Mouse (Mus musculus) E14TG2a.4 (cell line): ENCODE data around the gene Gm11172.

Experiments used
- H3K27me3 ChIP-seq: 2 replicates; pipeline ENCODE4 v1.6.1; 2014; ENCODE audit warnings: low read length, control low read depth; ENCODE audit not compliant: insufficient read depth
- H3K36me3 ChIP-seq: 2 replicates; pipeline ENCODE4 v1.6.1; 2014; ENCODE audit warnings: low read length, control low read depth; ENCODE audit not compliant: insufficient read depth
- H3K4me1 ChIP-seq: replicated peaks from 2 replicates; pipeline ENCODE4 v1.6.1; 2014; ENCODE audit warnings: low read depth, low read length, control low read depth
- H3K4me3 ChIP-seq: replicated peaks from 2 replicates; pipeline ENCODE4 v1.5.1; 2014; ENCODE audit warnings: mild to moderate bottlenecking, low read length
- H3K9me3 ChIP-seq: 2 replicates; pipeline ENCODE4 v1.6.1; 2014; ENCODE audit warnings: low read length, control low read depth
- CTCF ChIP-seq: conservative IDR thresholded peaks from 2 replicates; pipeline ENCODE4 v1.5.1; 2014; ENCODE audit warnings: low read length
- NANOG ChIP-seq: IDR thresholded peaks from 2 replicates; pipeline ENCODE4 v1.6.1; 2014; ENCODE audit warnings: borderline replicate concordance, low read length, mixed read lengths
- POU5F1 ChIP-seq: IDR thresholded peaks from 2 replicates; pipeline ENCODE4 v1.6.1; 2014; ENCODE audit warnings: low read length, borderline replicate concordance

The Gm11172 gene

GRCm38 (mm10) chr16:10818579-10819135 is 5.9 kb downstream of the Gm11172 start:
- no peak overlapping the region for H3K4me3 ChIP-seq
- TF ChIP-seq POU5F1 (no peak), CTCF (no peak), NANOG (no peak)
- peaks cover 22% of the 10 kb centered on the region for H3K4me1 ChIP-seq
- H3K9me3 ChIP-seq, result peaks cover 5% of the 10 kb centered on the region
- H3K36me3 ChIP-seq, result no peaks in the 10 kb centered on the region
- peaks cover 23% of the 10 kb centered on the region for H3K27me3 ChIP-seq

- TF ChIP-seq CTCF, result no peak
- TF ChIP-seq NANOG, result no peak
- no peak for TF ChIP-seq POU5F1
- Histone ChIP-seq H3K27me3 (peaks cover 23% of the 10 kb centered on the region), H3K4me3 (no peak overlapping the region), H3K36me3 (no peaks in the 10 kb centered on the region), H3K9me3 (peaks cover 5% of the 10 kb centered on the region), H3K4me1 (peaks cover 13% of the 10 kb centered on the region)
These were observed 7.3 kb downstream of the Gm11172 start for GRCm38 (mm10) chr16:10819966-10820365.

GRCm38 (mm10) chr16:10821387-10821786 is 8.7 kb downstream of the Gm11172 start:
- no peaks in the 10 kb centered on the region for H3K36me3 ChIP-seq
- H3K27me3 ChIP-seq, result peaks cover 20% of the 10 kb centered on the region
- peaks cover 8% of the 10 kb centered on the region; the same call in 1 of the 2 replicates for H3K4me1 ChIP-seq
- H3K9me3 ChIP-seq, result peaks cover 5% of the 10 kb centered on the region
- no peak overlapping the region for H3K4me3 ChIP-seq
- TF ChIP-seq NANOG (no peak), POU5F1 (no peak), CTCF (no peak)

- peaks cover 5% of the 10 kb centered on the region for H3K9me3 ChIP-seq
- TF ChIP-seq POU5F1 (no peak), NANOG (no peak), CTCF (no peak)
- peaks cover 16% of the 10 kb centered on the region; the same call in 1 of the 2 replicates for H3K27me3 ChIP-seq
- H3K36me3 ChIP-seq, result no peaks in the 10 kb centered on the region
- H3K4me3 ChIP-seq, result no peak overlapping the region
- H3K4me1 ChIP-seq, result no peaks in the 10 kb centered on the region
These were observed 11.8 kb downstream of the Gm11172 start for GRCm38 (mm10) chr16:10824536-10824935.

- no peaks in the 10 kb centered on the region for H3K36me3 ChIP-seq
- H3K4me1 ChIP-seq, result no peaks in the 10 kb centered on the region
- H3K4me3 ChIP-seq, result no peak overlapping the region
- peaks cover 12% of the 10 kb centered on the region; the same call in 1 of the 2 replicates for H3K27me3 ChIP-seq
- peaks cover 5% of the 10 kb centered on the region for H3K9me3 ChIP-seq
- TF ChIP-seq CTCF, result no peak
- no peak for TF ChIP-seq POU5F1
- no peak for TF ChIP-seq NANOG
These were observed 13.1 kb downstream of the Gm11172 start for GRCm38 (mm10) chr16:10825840-10826239.

GRCm38 (mm10) chr16:10827269-10827668 is 14.6 kb downstream of the Gm11172 start:
- no peaks in the 10 kb centered on the region for H3K36me3 ChIP-seq
- H3K27me3 ChIP-seq, result peaks cover 11% of the 10 kb centered on the region; the same call in 1 of the 2 replicates
- H3K9me3 ChIP-seq, result peaks cover 5% of the 10 kb centered on the region
- no peak overlapping the region for H3K4me3 ChIP-seq
- TF ChIP-seq NANOG (no peak), POU5F1 (no peak), CTCF (no peak)
- H3K4me1 ChIP-seq, result peaks cover 2% of the 10 kb centered on the region; the same call in 1 of the 2 replicates

GRCm38 (mm10) chr16:10827766-10828460 is 15.2 kb downstream of the Gm11172 start:
- Histone ChIP-seq H3K36me3 (no peaks in the 10 kb centered on the region), H3K4me1 (peaks cover 8% of the 10 kb centered on the region), H3K9me3 (peaks cover 5% of the 10 kb centered on the region), H3K4me3 (no peak overlapping the region), H3K27me3 (peaks cover 11% of the 10 kb centered on the region; the same call in 1 of the 2 replicates)
- TF ChIP-seq NANOG (no peak), POU5F1 (no peak), CTCF (no peak)

GRCm38 (mm10) chr16:10828461-10828805 is 15.7 kb downstream of the Gm11172 start:
- Histone ChIP-seq H3K27me3 (peaks cover 11% of the 10 kb centered on the region; the same call in 1 of the 2 replicates), H3K9me3 (peaks cover 2% of the 10 kb centered on the region), H3K4me3 (no peak overlapping the region), H3K4me1 (peaks cover 12% of the 10 kb centered on the region), H3K36me3 (no peaks in the 10 kb centered on the region)
- TF ChIP-seq NANOG, result no peak
